Mouse (Mus musculus) cerebellum, adult 2 months (tissue): ENCODE data around the gene Grap. TPM values are rescaled to one million over a fixed set of nuclear protein-coding genes. Genes with fewer than 3 reads are reported as not detected.

ENCODE experiments used
- DNase-seq, 2 experiments: peaks; one replicate each; pipeline ENCODE4 v3.0.0; 2021
- H3K27ac ChIP-seq: fragments of 200-500 bp; 2 replicates; pipeline ENCODE4 v1.5.1; 2012; ENCODE audit warnings: low read length, control low read depth, inconsistent platforms; ENCODE audit not compliant: insufficient read depth
- H3K27me3 ChIP-seq: fragments of 200-500 bp; 2 replicates; pipeline ENCODE4 v1.6.1; 2012; ENCODE audit warnings: inconsistent platforms, mild to moderate bottlenecking, low read length, moderate library complexity; ENCODE audit not compliant: control insufficient read depth, insufficient read depth
- H3K4me1 ChIP-seq: fragments of 200-500 bp; 2 replicates; pipeline ENCODE4 v1.6.1; 2011; ENCODE audit warnings: low read length; ENCODE audit not compliant: control insufficient read depth, insufficient read depth
- H3K4me3 ChIP-seq: fragments of 200-500 bp; replicated peaks from 2 replicates; pipeline ENCODE3; 2011; ENCODE audit warnings: mild to moderate bottlenecking, low read depth, low read length, control low read depth; ENCODE audit not compliant: insufficient read depth
- CTCF ChIP-seq: fragments of 200-500 bp; IDR thresholded peaks from 2 replicates; pipeline ENCODE4 v1.5.1; 2011; ENCODE audit warnings: low read depth, mild to moderate bottlenecking, control low read depth, low read length, moderate library complexity, borderline replicate concordance; ENCODE audit not compliant: insufficient read depth
- POLR2A ChIP-seq: fragments of 200-500 bp; IDR thresholded peaks from 2 replicates; pipeline ENCODE4 v1.6.1; 2011; ENCODE audit warnings: low read length, control low read depth, borderline replicate concordance; ENCODE audit not compliant: insufficient read depth
- WGBS: fragments of 180-500 bp; shearing (Covaris S2); methylation state at CpG from one replicate; pipeline ENCODE4 v1.1.7; 2018; 5-methylcytosine and 5-hydroxymethylcytosine counted together
- polyA plus RNA-seq: library from polyadenylated mRNA; depleted of rRNA; stranded (reverse); fragments of >200 nt; gene quantifications from 2 replicates; pipeline ENCODE4 v1.2.3, GENCODE M21; 2012

Gene Grap
- polyA plus RNA-seq, 1 experiment = 5.4 TPM

GRCm38 (mm10) chr11:61686906-61687453, 33.9 kb downstream of the Grap start:
- H3K27me3 ChIP-seq = peaks cover 2% of the 10 kb centered on the region; the same call in 1 of the 2 replicates
- H3K4me1 ChIP-seq = no peaks in the 10 kb centered on the region
- WGBS = 83% methylated on average over 10 of the region's 10 CpGs
- TF ChIP-seq CTCF = no peak
- no peak for TF ChIP-seq POLR2A
- no peak overlapping the region for H3K27ac ChIP-seq
- DNase-seq = no peak
- H3K4me3 ChIP-seq = no peak overlapping the region

- H3K4me1 ChIP-seq = peaks cover 1% of the 10 kb centered on the region; the same call in 1 of the 2 replicates
- no peak for TF ChIP-seq CTCF
- no peak for TF ChIP-seq POLR2A
- WGBS = 89% methylated on average over 2 of the region's 2 CpGs
- H3K27ac ChIP-seq = no peak overlapping the region
- DNase-seq = no peak
- no peak overlapping the region for H3K4me3 ChIP-seq
- peaks cover 2% of the 10 kb centered on the region; the same call in 1 of the 2 replicates for H3K27me3 ChIP-seq
These were observed 34.5 kb downstream of the Grap start for GRCm38 (mm10) chr11:61687595-61687994.

GRCm38 (mm10) chr11:61692996-61693395, 39.9 kb downstream of the Grap start:
- no peak for TF ChIP-seq POLR2A
- TF ChIP-seq CTCF = no peak; the same call in 1 of the 2 replicates
- H3K4me3 ChIP-seq = no peak overlapping the region
- H3K4me1 ChIP-seq = peaks cover 46% of the 10 kb centered on the region
- peak; percentile 75 to 78 for DNase-seq
- H3K27me3 ChIP-seq = no peaks in the 10 kb centered on the region
- WGBS = 13% methylated on average over 5 of the region's 5 CpGs
- no peak overlapping the region for H3K27ac ChIP-seq

GRCm38 (mm10) chr11:61698852-61699251, 45.8 kb downstream of the Grap start:
- no peak for TF ChIP-seq CTCF
- no peak for TF ChIP-seq POLR2A
- H3K27ac ChIP-seq = no peak overlapping the region
- no peaks in the 10 kb centered on the region for H3K27me3 ChIP-seq
- no peak for DNase-seq
- peaks cover 50% of the 10 kb centered on the region for H3K4me1 ChIP-seq
- H3K4me3 ChIP-seq = no peak overlapping the region

GRCm38 (mm10) chr11:61699460-61699859, 46.4 kb downstream of the Grap start:
- no peak overlapping the region for H3K27ac ChIP-seq
- DNase-seq = no peak
- no peak overlapping the region for H3K4me3 ChIP-seq
- over 99% methylated on average over 5 of the region's 5 CpGs for WGBS
- TF ChIP-seq POLR2A (no peak), CTCF (no peak)
- H3K4me1 ChIP-seq = peaks cover 44% of the 10 kb centered on the region
- no peaks in the 10 kb centered on the region for H3K27me3 ChIP-seq

GRCm38 (mm10) chr11:61699933-61700332, 46.9 kb downstream of the Grap start:
- Histone ChIP-seq H3K27me3 (no peaks in the 10 kb centered on the region), H3K4me3 (no peak overlapping the region), H3K4me1 (peaks cover 40% of the 10 kb centered on the region), H3K27ac (no peak overlapping the region)
- peak; percentile 66 to 74 for DNase-seq
- no peak for TF ChIP-seq POLR2A
- TF ChIP-seq CTCF = no peak
- 8% methylated on average over 4 of the region's 4 CpGs for WGBS

GRCm38 (mm10) chr11:61701696-61702095, 48.6 kb downstream of the Grap start:
- 91% methylated on average over 5 of the region's 5 CpGs for WGBS
- Histone ChIP-seq H3K27ac (no peak overlapping the region), H3K4me3 (no peak overlapping the region), H3K4me1 (peaks cover 24% of the 10 kb centered on the region), H3K27me3 (no peaks in the 10 kb centered on the region)
- no peak for DNase-seq
- TF ChIP-seq POLR2A (no peak), CTCF (no peak)

GRCm38 (mm10) chr11:61702494-61702893, 49.4 kb downstream of the Grap start:
- Histone ChIP-seq H3K27ac (no peak overlapping the region), H3K4me1 (peaks cover 18% of the 10 kb centered on the region), H3K27me3 (no peaks in the 10 kb centered on the region), H3K4me3 (no peak overlapping the region)
- WGBS = 36% methylated on average over 5 of the region's 5 CpGs
- TF ChIP-seq CTCF = no peak
- no peak for TF ChIP-seq POLR2A
- no peak for DNase-seq
